Mouse (Mus musculus): ENCODE measurements around the gene Tmed2. TPM values are rescaled to one million over a fixed set of nuclear protein-coding genes. Genes with fewer than 3 reads are reported as not detected.
"Not testable (repeated sequence)": the region's sequence is repeated elsewhere in the genome, so short reads cannot be mapped to it uniquely, and the experiment has no call there.

Gene Tmed2
- polyA plus RNA-seq, 1 experiment from 2014 or later = 443 TPM

- Histone ChIP-seq H3K36me3 (ENCODE audit: control insufficient read depth, insufficient read depth) (peaks cover 28% of the 10 kb centered on the region), H3K27ac (ENCODE audit: low read length) (peak overlapping the region; percentile 74), H3K9ac (ENCODE audit: low read length) (peak overlapping the region; percentile 79), H3K4me3 (ENCODE audit: low read length) (peak overlapping the region; percentile 81), H3K4me2 (ENCODE audit: low read depth, low read length) (peak overlapping the region; percentile 68), H3K4me1 (ENCODE audit: control insufficient read depth, insufficient read depth, low read length) (peaks cover 12% of the 10 kb centered on the region; the same call in 1 of the 2 replicates)
- H3K27me3 ChIP-seq (ENCODE audit: control insufficient read depth, insufficient read depth, low read length); ATAC-seq (replicated peaks; ENCODE audit: extremely low read depth, insufficient read depth, low FRiP score); H3K9me3 ChIP-seq (replicated peaks; ENCODE audit: control insufficient read depth, low read length): not testable (repeated sequence)
- WGBS = 26% methylated on average over 5 of the region's 5 CpGs
Observed at GRCm38 (mm10) chr5:124551349-124552093, 11.0 kb downstream of the Tmed2 start.

- ATAC-seq (replicated peaks; ENCODE audit: extremely low read depth, insufficient read depth, low FRiP score) = no peak
- peak overlapping the region; percentile 74 for H3K27ac ChIP-seq (ENCODE audit: low read length)
- peak overlapping the region; percentile 79 for H3K9ac ChIP-seq (ENCODE audit: low read length)
- H3K36me3 ChIP-seq (ENCODE audit: control insufficient read depth, insufficient read depth) = peaks cover 29% of the 10 kb centered on the region
- peaks cover 12% of the 10 kb centered on the region; the same call in 1 of the 2 replicates for H3K4me1 ChIP-seq (ENCODE audit: control insufficient read depth, insufficient read depth, low read length)
- H3K4me2 ChIP-seq (ENCODE audit: low read depth, low read length) = peak overlapping the region; percentile 68
- H3K9me3 ChIP-seq (replicated peaks; ENCODE audit: control insufficient read depth, low read length) = no peaks in the 10 kb centered on the region
- H3K27me3 ChIP-seq (ENCODE audit: control insufficient read depth, insufficient read depth, low read length) = no peaks in the 10 kb centered on the region
- 9% methylated on average over 9 of the region's 9 CpGs for WGBS
- peak overlapping the region; percentile 81 for H3K4me3 ChIP-seq (ENCODE audit: low read length)
Observed at GRCm38 (mm10) chr5:124552094-124552472, 11.6 kb downstream of the Tmed2 start.

- Histone ChIP-seq H3K9me3 (replicated peaks; ENCODE audit: control insufficient read depth, low read length) (no peaks in the 10 kb centered on the region), H3K4me1 (ENCODE audit: control insufficient read depth, insufficient read depth, low read length) (peaks cover 12% of the 10 kb centered on the region; the same call in 1 of the 2 replicates), H3K4me3 (ENCODE audit: low read length) (peak within 1 kb of the TSS; percentile 81), H3K36me3 (ENCODE audit: control insufficient read depth, insufficient read depth) (peaks cover 24% of the 10 kb centered on the region), H3K27me3 (ENCODE audit: control insufficient read depth, insufficient read depth, low read length) (no peaks in the 10 kb centered on the region), H3K27ac (ENCODE audit: low read length) (peak within 1 kb of the TSS; percentile 74), H3K4me2 (ENCODE audit: low read depth, low read length) (peak within 1 kb of the TSS; percentile 68), H3K9ac (ENCODE audit: low read length) (peak within 1 kb of the TSS; percentile 79)
- peak; percentile 86 for ATAC-seq (replicated peaks; ENCODE audit: extremely low read depth, insufficient read depth, low FRiP score)
- under 1% methylated on average over 66 of the region's 66 CpGs for WGBS
Observed at GRCm38 (mm10) chr5:124552558-124553307, 12.2 kb downstream of the Tmed2 start, which contains the start of gene Ddx55. Gene Ddx55, plus strand, starts transcription at chr5:124552864.

- H3K27me3 ChIP-seq (ENCODE audit: control insufficient read depth, insufficient read depth, low read length) = no peaks in the 10 kb centered on the region
- no peak overlapping the region for H3K27ac ChIP-seq (ENCODE audit: low read length)
- no peaks in the 10 kb centered on the region for H3K9me3 ChIP-seq (replicated peaks; ENCODE audit: control insufficient read depth, low read length)
- H3K9ac ChIP-seq (ENCODE audit: low read length) = no peak overlapping the region
- H3K4me2 ChIP-seq (ENCODE audit: low read depth, low read length) = peak overlapping the region; percentile 68
- no peak overlapping the region; the same call in 1 of the 2 replicates for H3K4me3 ChIP-seq (ENCODE audit: low read length)
- H3K36me3 ChIP-seq (ENCODE audit: control insufficient read depth, insufficient read depth) = peaks cover 23% of the 10 kb centered on the region
- peaks cover 12% of the 10 kb centered on the region; the same call in 1 of the 2 replicates for H3K4me1 ChIP-seq (ENCODE audit: control insufficient read depth, insufficient read depth, low read length)
- WGBS = 76% methylated on average over 6 of the region's 6 CpGs
- no peak for ATAC-seq (replicated peaks; ENCODE audit: extremely low read depth, insufficient read depth, low FRiP score)
Observed at GRCm38 (mm10) chr5:124553607-124554006, 13.1 kb downstream of the Tmed2 start.

- H3K4me2 ChIP-seq (ENCODE audit: low read depth, low read length) = no peak overlapping the region
- H3K27ac ChIP-seq (ENCODE audit: low read length) = no peak overlapping the region
- no peaks in the 10 kb centered on the region for H3K9me3 ChIP-seq (replicated peaks; ENCODE audit: control insufficient read depth, low read length)
- H3K4me3 ChIP-seq (ENCODE audit: low read length) = no peak overlapping the region
- ATAC-seq (replicated peaks; ENCODE audit: extremely low read depth, insufficient read depth, low FRiP score) = no peak
- H3K4me1 ChIP-seq (ENCODE audit: control insufficient read depth, insufficient read depth, low read length) = peaks cover 12% of the 10 kb centered on the region; the same call in 1 of the 2 replicates
- no peak overlapping the region for H3K9ac ChIP-seq (ENCODE audit: low read length)
- peaks cover 30% of the 10 kb centered on the region for H3K36me3 ChIP-seq (ENCODE audit: control insufficient read depth, insufficient read depth)
- 67% methylated on average over 1 of the region's 1 CpGs for WGBS
- H3K27me3 ChIP-seq (ENCODE audit: control insufficient read depth, insufficient read depth, low read length) = no peaks in the 10 kb centered on the region
Observed at GRCm38 (mm10) chr5:124555145-124555544, 14.7 kb downstream of the Tmed2 start.

- Histone ChIP-seq H3K27me3 (ENCODE audit: control insufficient read depth, insufficient read depth, low read length) (no peaks in the 10 kb centered on the region), H3K27ac (ENCODE audit: low read length) (no peak overlapping the region), H3K9ac (ENCODE audit: low read length) (no peak overlapping the region), H3K36me3 (ENCODE audit: control insufficient read depth, insufficient read depth) (peaks cover 72% of the 10 kb centered on the region), H3K4me3 (ENCODE audit: low read length) (no peak overlapping the region), H3K9me3 (replicated peaks; ENCODE audit: control insufficient read depth, low read length) (no peaks in the 10 kb centered on the region), H3K4me1 (ENCODE audit: control insufficient read depth, insufficient read depth, low read length) (no peaks in the 10 kb centered on the region), H3K4me2 (ENCODE audit: low read depth, low read length) (no peak overlapping the region)
- no peak for ATAC-seq (replicated peaks; ENCODE audit: extremely low read depth, insufficient read depth, low FRiP score)
- 82% methylated on average over 12 of the region's 12 CpGs for WGBS
Observed at GRCm38 (mm10) chr5:124571068-124571467, 30.6 kb downstream of the Tmed2 start.

GRCm38 (mm10) chr5:124575467-124575866 lies 35.0 kb downstream of the Tmed2 start:
- Histone ChIP-seq H3K9me3 (replicated peaks; ENCODE audit: control insufficient read depth, low read length) (no peaks in the 10 kb centered on the region), H3K27ac (ENCODE audit: low read length) (no peak overlapping the region), H3K4me3 (ENCODE audit: low read length) (no peak overlapping the region), H3K36me3 (ENCODE audit: control insufficient read depth, insufficient read depth) (peaks cover 50% of the 10 kb centered on the region), H3K27me3 (ENCODE audit: control insufficient read depth, insufficient read depth, low read length) (no peaks in the 10 kb centered on the region), H3K9ac (ENCODE audit: low read length) (no peak overlapping the region), H3K4me2 (ENCODE audit: low read depth, low read length) (no peak overlapping the region), H3K4me1 (ENCODE audit: control insufficient read depth, insufficient read depth, low read length) (peaks cover 16% of the 10 kb centered on the region)
- ATAC-seq (replicated peaks; ENCODE audit: extremely low read depth, insufficient read depth, low FRiP score) = no peak
- WGBS = 90% methylated on average over 7 of the region's 7 CpGs

GRCm38 (mm10) chr5:124578633-124579317 lies 38.3 kb downstream of the Tmed2 start, which contains the start of the genes Eif2b1 and Gtf2h3:
Gene Eif2b1, minus strand, starts transcription at chr5:124579131.
Gene Gtf2h3, plus strand, starts transcription at chr5:124579140.
- H3K4me2 ChIP-seq (ENCODE audit: low read depth, low read length) = peak within 1 kb of the TSS; percentile 91
- H3K36me3 ChIP-seq (ENCODE audit: control insufficient read depth, insufficient read depth) = peaks cover 25% of the 10 kb centered on the region
- peak; percentile 91 for ATAC-seq (replicated peaks; ENCODE audit: extremely low read depth, insufficient read depth, low FRiP score)
- peak within 1 kb of the TSS; percentile 77 for H3K9ac ChIP-seq (ENCODE audit: low read length)
- H3K4me3 ChIP-seq (ENCODE audit: low read length) = peak within 1 kb of the TSS; percentile 78
- H3K27ac ChIP-seq (ENCODE audit: low read length) = peak within 1 kb of the TSS; percentile 62
- H3K4me1 ChIP-seq (ENCODE audit: control insufficient read depth, insufficient read depth, low read length) = peaks cover 17% of the 10 kb centered on the region
- no peaks in the 10 kb centered on the region for H3K9me3 ChIP-seq (replicated peaks; ENCODE audit: control insufficient read depth, low read length)
- no peaks in the 10 kb centered on the region for H3K27me3 ChIP-seq (ENCODE audit: control insufficient read depth, insufficient read depth, low read length)
- under 1% methylated on average over 51 of the region's 51 CpGs for WGBS

Measured in heart, embryonic 16.5 days (tissue).